Mouse (Mus musculus) thymus, postnatal 25 days (tissue): Measurements from ENCODE around the gene Gsto1.

ENCODE experiments used
- DNase-seq: peaks from one replicate; pipeline ENCODE4 v3.0.0; 2022

Gene Gsto1

GRCm38 (mm10) chr19:47890489-47891130 is 35.8 kb downstream of the Gsto1 start:
- no peak for DNase-seq

GRCm38 (mm10) chr19:47891562-47892312 is 37.0 kb downstream of the Gsto1 start:
- DNase-seq, result no peak

- no peak for DNase-seq
These were observed 38.3 kb downstream of the Gsto1 start for GRCm38 (mm10) chr19:47893092-47893491.

GRCm38 (mm10) chr19:47898472-47899079 is 43.8 kb downstream of the Gsto1 start:
- DNase-seq, result no peak

- no peak for DNase-seq
These were observed 45.2 kb downstream of the Gsto1 start for GRCm38 (mm10) chr19:47900012-47900411.

GRCm38 (mm10) chr19:47900558-47900957 is 45.8 kb downstream of the Gsto1 start:
- no peak for DNase-seq

GRCm38 (mm10) chr19:47902316-47903201 is 47.8 kb downstream of the Gsto1 start:
- DNase-seq, result no peak

GRCm38 (mm10) chr19:47903679-47904078 is 48.9 kb downstream of the Gsto1 start:
- no peak for DNase-seq

GRCm38 (mm10) chr19:47905081-47905480 is 50.3 kb downstream of the Gsto1 start:
- no peak for DNase-seq

GRCm38 (mm10) chr19:47905603-47906002 is 50.8 kb downstream of the Gsto1 start:
- DNase-seq, result no peak

GRCm38 (mm10) chr19:47907596-47907995 is 52.8 kb downstream of the Gsto1 start:
- DNase-seq, result no peak

GRCm38 (mm10) chr19:47908961-47909371 is 54.2 kb downstream of the Gsto1 start:
- DNase-seq, result no peak

- no peak for DNase-seq
These were observed 54.8 kb downstream of the Gsto1 start for GRCm38 (mm10) chr19:47909387-47910116.

- peak; percentile 48 for DNase-seq
These were observed 55.4 kb downstream of the Gsto1 start for GRCm38 (mm10) chr19:47910117-47910618.

GRCm38 (mm10) chr19:47910751-47911150 is 56.0 kb downstream of the Gsto1 start:
- no peak for DNase-seq

- no peak for DNase-seq
These were observed 58.6 kb downstream of the Gsto1 start for GRCm38 (mm10) chr19:47913344-47913743.

GRCm38 (mm10) chr19:47914191-47914590 is 59.4 kb downstream of the Gsto1 start:
- no peak for DNase-seq
